Mouse (Mus musculus) frontal cortex, postnatal 25 days (tissue): Measurements from ENCODE around the gene Vmn2r117.
"Not testable (repeated sequence)": the region's sequence is repeated elsewhere in the genome, so short reads cannot be mapped to it uniquely, and the experiment has no call there.

Source experiments
- DNase-seq, 2 experiments: peaks; one replicate each; pipeline ENCODE4 v3.0.0; 2022; ENCODE audit warnings: low spot score in 2 of 2

Gene Vmn2r117

DNA sequence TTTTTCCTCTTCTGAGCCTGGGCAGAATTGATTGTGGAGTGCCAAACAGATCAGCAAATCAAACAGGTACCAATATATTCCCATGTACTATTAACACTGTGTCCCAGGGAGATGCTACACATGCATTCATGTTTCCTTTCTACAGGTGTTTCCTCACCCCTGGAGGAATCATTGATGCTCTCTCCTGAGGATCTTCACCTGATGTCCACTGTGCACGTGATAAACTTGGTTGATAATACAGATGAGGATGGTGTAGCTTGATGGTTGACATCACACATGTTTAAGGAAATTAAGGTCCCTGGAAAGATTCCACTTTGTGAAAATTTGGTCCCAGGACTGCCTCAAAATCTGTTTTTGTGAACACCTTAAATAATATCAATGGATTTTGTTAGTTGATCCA is at the start of gene Vmn2r117:
Gene Vmn2r117 (minus strand): TSS at position 101 of the 400 bp plus-strand sequence.
- DNase-seq, result not testable (repeated sequence)

DNA sequence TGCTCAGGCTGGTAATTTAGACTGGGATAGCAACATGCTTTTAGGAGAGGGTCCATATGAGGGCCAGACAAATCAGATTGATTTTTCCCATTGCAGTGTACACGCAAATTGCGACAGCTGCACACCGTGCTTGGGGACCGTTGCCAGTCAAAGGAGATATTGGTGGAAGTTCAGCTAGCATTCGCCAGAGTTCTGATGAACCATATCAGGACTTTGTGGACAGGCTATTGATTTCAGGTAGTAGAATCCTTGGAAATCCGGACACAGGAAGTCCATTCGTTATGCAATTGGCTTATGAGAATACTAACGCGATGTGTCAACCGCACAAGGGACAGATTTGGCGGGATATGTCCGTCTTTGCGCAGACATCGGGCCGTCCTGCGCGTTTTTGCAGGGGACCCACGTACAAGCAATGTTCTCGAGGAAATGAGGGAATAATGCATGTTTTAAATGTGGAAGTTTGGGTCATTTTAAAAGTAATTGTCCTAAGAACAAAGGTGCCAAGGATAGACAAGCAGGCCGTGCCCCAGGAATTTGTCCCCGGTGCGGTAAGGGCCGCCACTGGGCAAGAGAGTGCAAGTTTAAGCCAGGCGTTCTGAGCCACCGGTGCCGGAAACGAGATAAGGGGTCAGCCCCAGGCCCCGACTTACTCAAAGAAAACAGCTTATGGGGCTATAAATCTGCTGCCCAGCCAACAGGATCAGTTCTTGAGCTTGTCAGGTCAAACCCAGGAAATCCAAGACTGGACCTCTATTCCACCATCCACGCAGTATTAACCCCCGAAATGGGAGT is 43.6 kb upstream of the Vmn2r117 start:
- DNase-seq, result not testable (repeated sequence)

DNA sequence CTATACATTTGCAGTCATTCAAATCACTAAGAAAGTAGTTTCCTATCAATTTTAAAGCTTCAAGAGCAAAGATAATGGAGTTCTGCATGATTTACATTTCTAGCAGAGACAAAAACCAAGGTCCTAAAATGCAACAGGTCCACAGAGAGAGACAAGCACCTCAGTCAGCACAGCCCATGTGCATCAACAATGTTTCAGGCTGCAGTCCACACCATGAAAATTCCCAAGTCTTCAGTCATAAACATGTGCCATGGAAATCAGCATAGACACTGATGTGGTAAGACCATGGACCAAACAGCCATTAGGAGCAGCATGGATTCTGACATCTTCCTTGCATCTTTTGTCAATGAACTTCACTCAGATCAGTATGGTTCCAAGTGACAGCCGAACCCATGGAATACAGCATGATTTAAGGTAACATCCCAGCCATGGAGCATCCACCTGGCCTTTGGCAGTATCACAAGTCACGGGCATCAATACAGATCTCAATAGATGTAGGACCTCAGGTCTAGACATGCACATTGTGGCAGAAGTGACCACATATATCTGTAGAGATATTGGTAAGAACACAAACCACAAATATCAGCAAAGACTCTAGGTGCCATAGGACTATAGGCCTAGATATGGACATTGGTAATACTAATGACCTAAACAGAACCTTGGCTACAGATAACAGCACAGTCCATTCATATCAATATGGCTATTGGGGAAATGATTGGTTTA is 39.4 kb upstream of the Vmn2r117 start:
- DNase-seq, result no peak

DNA sequence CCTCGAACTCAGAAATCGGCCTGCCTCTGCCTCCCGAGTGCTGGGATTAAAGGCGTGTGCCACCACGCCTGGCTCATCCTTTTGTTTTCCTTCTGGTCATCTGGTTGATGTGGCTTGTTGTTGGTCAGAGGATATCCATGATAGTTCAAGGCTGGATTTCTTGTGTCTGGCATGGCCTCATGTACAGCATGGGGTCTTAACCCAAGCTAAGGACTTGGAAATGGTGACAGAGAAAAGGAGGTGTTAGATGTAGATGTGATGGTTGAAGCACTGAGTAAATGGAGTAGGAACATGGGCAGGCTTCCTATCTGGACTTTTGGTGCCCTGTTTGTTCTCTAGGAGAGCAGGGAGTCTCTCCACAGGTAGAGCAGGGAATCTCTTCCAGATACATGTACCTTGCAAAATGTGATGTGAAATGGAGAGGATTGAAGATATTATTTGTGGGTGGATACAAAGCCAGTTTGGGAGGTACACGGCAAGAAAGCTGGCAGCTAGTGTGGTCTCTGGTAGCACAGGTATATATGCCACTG is 46.3 kb downstream of the Vmn2r117 start:
- no peak for DNase-seq
